Mouse (Mus musculus) heart, postnatal 0 days (tissue): ENCODE results near the gene Hist1h4h. TPM values are rescaled to one million over a fixed set of nuclear protein-coding genes. Genes with fewer than 3 reads are reported as not detected.
A peak's percentile ranks its signal among the peaks of the same experiment; 100 is the strongest.

Experiments used
- ATAC-seq: fragments of 200-750 bp; cut with Nextera tagmentation; 2 replicates; pipeline ENCODE4 v1.8.0; 2017; ENCODE audit warnings: low read depth, moderate number of reproducible peaks, moderate library complexity; ENCODE audit not compliant: insufficient read depth
- DNase-seq: peaks from one replicate; pipeline ENCODE4 v3.0.0-alpha.2; 2016; ENCODE audit warnings: low spot score
- H3K27ac ChIP-seq: fragments of 300-500 bp; sonication (generic); 2 replicates; pipeline ENCODE4 v1.5.1; 2014; ENCODE audit warnings: low read depth, mild to moderate bottlenecking
- H3K27me3 ChIP-seq: fragments of 300-500 bp; sonication (generic); 2 replicates; pipeline ENCODE4 v1.6.1; 2014; ENCODE audit warnings: low read length, mixed read lengths; ENCODE audit not compliant: control insufficient read depth, insufficient read depth
- H3K36me3 ChIP-seq: fragments of 300-500 bp; sonication (generic); replicated peaks from 2 replicates; pipeline ENCODE4 v1.6.1; 2014; ENCODE audit warnings: low read length, mixed read lengths; ENCODE audit not compliant: control insufficient read depth, insufficient read depth
- H3K4me1 ChIP-seq: fragments of 300-500 bp; sonication (generic); 2 replicates; pipeline ENCODE4 v1.6.1; 2014; ENCODE audit warnings: antibody characterized with exemption; ENCODE audit not compliant: control insufficient read depth, insufficient read depth
- H3K4me2 ChIP-seq: fragments of 300-500 bp; sonication (generic); 2 replicates; pipeline ENCODE4 v1.6.1; 2014; ENCODE audit warnings: low read depth, mild to moderate bottlenecking, low read length, moderate library complexity
- H3K4me3 ChIP-seq: fragments of 300-500 bp; sonication (generic); 2 replicates; pipeline ENCODE4 v1.5.1; 2014; ENCODE audit warnings: low read depth, low read length
- H3K9ac ChIP-seq: fragments of 300-500 bp; sonication (generic); replicated peaks from 2 replicates; pipeline ENCODE4 v1.6.1; 2014; ENCODE audit warnings: low read depth, low read length, mixed read lengths
- H3K9me3 ChIP-seq: fragments of 300-500 bp; sonication (generic); replicated peaks from 2 replicates; pipeline ENCODE4 v1.6.1; 2016; ENCODE audit warnings: low read length; ENCODE audit not compliant: control insufficient read depth
- CTCF ChIP-seq: IDR thresholded peaks from 2 replicates; pipeline ENCODE4 v1.5.1; 2016; ENCODE audit warnings: antibody characterized with exemption, control low read depth, low read depth
- EP300 ChIP-seq: IDR thresholded peaks from 2 replicates; pipeline ENCODE4 v1.6.1; 2016; ENCODE audit warnings: antibody characterized with exemption, low read depth
- WGBS: fragments of 180-500 bp; shearing (Covaris S2); extraction: QIAGEN DNeasy Blood & Tissue Kit; methylation state at CpG from one replicate; pipeline ENCODE4 v1.1.7; 2014; 5-methylcytosine and 5-hydroxymethylcytosine counted together
- polyA plus RNA-seq: library from polyadenylated mRNA; unstranded; fragments of >200 nt; fragmentation: Nextera tagmentation; extraction: Ambion mirVana; gene quantifications from 2 replicates; pipeline ENCODE4 v1.2.1, GENCODE M21; 2015
- total RNA-seq: library from RNA; depleted of rRNA; stranded (reverse); fragments of >200 nt; gene quantifications from 2 replicates; pipeline ENCODE4 v1.2.3, GENCODE M21; 2014; ENCODE audit warnings: low replicate concordance

Hist1h4h gene
- total and polyA plus RNA-seq, 2 experiments from 2014 or later = 30.4 to 4,565 TPM

- DNase-seq (peak; percentile 68), ATAC-seq (no peak)
- TF ChIP-seq CTCF (no peak), EP300 (no peak)
- Histone ChIP-seq H3K27me3 (no peaks in the 10 kb centered on the region), H3K4me3 (peak overlapping the region; percentile 59), H3K4me2 (peak overlapping the region; percentile 80), H3K9ac (no peak overlapping the region), H3K27ac (peak overlapping the region; percentile 74), H3K36me3 (no peaks in the 10 kb centered on the region), H3K9me3 (no peaks in the 10 kb centered on the region), H3K4me1 (no peaks in the 10 kb centered on the region)
- under 1% methylated on average over 6 of the region's 6 CpGs for WGBS
Measured at GRCm38 (mm10) chr13:23518885-23519284, 12.0 kb upstream of the Hist1h4h start.

GRCm38 (mm10) chr13:23519416-23519815, 11.4 kb upstream of the Hist1h4h start:
- Histone ChIP-seq H3K4me3 (peak overlapping the region; percentile 59), H3K27ac (peak overlapping the region; percentile 74), H3K27me3 (no peaks in the 10 kb centered on the region), H3K4me2 (peak overlapping the region; percentile 80), H3K9ac (no peak overlapping the region), H3K9me3 (no peaks in the 10 kb centered on the region), H3K36me3 (no peaks in the 10 kb centered on the region), H3K4me1 (no peaks in the 10 kb centered on the region)
- DNase-seq (peak; percentile 68), ATAC-seq (0 out of 2 replicates have a peak, but pooled peaks have one; percentile 19)
- WGBS = under 1% methylated on average over 10 of the region's 10 CpGs
- TF ChIP-seq EP300 (no peak), CTCF (no peak)

- ATAC-seq (no peak), DNase-seq (no peak)
- Histone ChIP-seq H3K27me3 (no peaks in the 10 kb centered on the region), H3K36me3 (no peaks in the 10 kb centered on the region), H3K27ac (no peak overlapping the region), H3K9ac (no peak overlapping the region), H3K4me3 (no peak overlapping the region), H3K4me1 (no peaks in the 10 kb centered on the region), H3K4me2 (0 out of 2 replicates have a peak overlapping the region, but pooled peaks have one; percentile 21), H3K9me3 (no peaks in the 10 kb centered on the region)
- WGBS = 2% methylated on average over 14 of the region's 14 CpGs
- TF ChIP-seq CTCF (no peak), EP300 (no peak)
Measured at GRCm38 (mm10) chr13:23521703-23522102, 9.1 kb upstream of the Hist1h4h start.

GRCm38 (mm10) chr13:23523976-23524375, 6.9 kb upstream of the Hist1h4h start:
- DNase-seq (no peak), ATAC-seq (no peak)
- H3K4me3 ChIP-seq = no peak overlapping the region
- peaks cover 5% of the 10 kb centered on the region for H3K4me1 ChIP-seq
- 39% methylated on average over 5 of the region's 5 CpGs for WGBS
- no peak overlapping the region for H3K27ac ChIP-seq
- H3K9ac ChIP-seq = no peak overlapping the region
- TF ChIP-seq EP300 (no peak), CTCF (no peak)
- no peaks in the 10 kb centered on the region for H3K9me3 ChIP-seq
- no peaks in the 10 kb centered on the region for H3K27me3 ChIP-seq
- H3K36me3 ChIP-seq = no peaks in the 10 kb centered on the region
- H3K4me2 ChIP-seq = no peak overlapping the region

GRCm38 (mm10) chr13:23524654-23525053, 6.2 kb upstream of the Hist1h4h start:
- no peak overlapping the region for H3K4me2 ChIP-seq
- 12% methylated on average over 5 of the region's 5 CpGs for WGBS
- no peak for ATAC-seq

GRCm38 (mm10) chr13:23525901-23526300, 4.9 kb upstream of the Hist1h4h start:
- WGBS = 4% methylated on average over 10 of the region's 10 CpGs
- Histone ChIP-seq H3K27ac (no peak overlapping the region), H3K9ac (no peak overlapping the region), H3K4me2 (peak overlapping the region; percentile 54), H3K27me3 (no peaks in the 10 kb centered on the region), H3K4me1 (peaks cover 8% of the 10 kb centered on the region), H3K36me3 (no peaks in the 10 kb centered on the region), H3K4me3 (peak overlapping the region; percentile 32), H3K9me3 (no peaks in the 10 kb centered on the region)
- ATAC-seq (no peak), DNase-seq (no peak)
- TF ChIP-seq EP300 = no peak
- no peak for TF ChIP-seq CTCF

More at GRCm38 (mm10) chr13:23524654-23525053, 6.2 kb upstream of the Hist1h4h start:
- Histone ChIP-seq H3K9ac (no peak overlapping the region), H3K27me3 (no peaks in the 10 kb centered on the region), H3K4me3 (no peak overlapping the region), H3K27ac (no peak overlapping the region), H3K4me1 (peaks cover 8% of the 10 kb centered on the region), H3K9me3 (no peaks in the 10 kb centered on the region), H3K36me3 (no peaks in the 10 kb centered on the region)
- DNase-seq = peak; percentile 79
- TF ChIP-seq EP300 (no peak), CTCF (peak; percentile 82)
